Mouse (Mus musculus): ENCODE measurements around the gene Gm28047. TPM values are rescaled to one million over a fixed set of nuclear protein-coding genes. Genes with fewer than 3 reads are reported as not detected.
A peak's percentile ranks its signal among the peaks of the same experiment; 100 is the strongest.

The Gm28047 gene
- polyA plus RNA-seq, 1 experiment from 2014 or later: 0.08 TPM

DNA sequence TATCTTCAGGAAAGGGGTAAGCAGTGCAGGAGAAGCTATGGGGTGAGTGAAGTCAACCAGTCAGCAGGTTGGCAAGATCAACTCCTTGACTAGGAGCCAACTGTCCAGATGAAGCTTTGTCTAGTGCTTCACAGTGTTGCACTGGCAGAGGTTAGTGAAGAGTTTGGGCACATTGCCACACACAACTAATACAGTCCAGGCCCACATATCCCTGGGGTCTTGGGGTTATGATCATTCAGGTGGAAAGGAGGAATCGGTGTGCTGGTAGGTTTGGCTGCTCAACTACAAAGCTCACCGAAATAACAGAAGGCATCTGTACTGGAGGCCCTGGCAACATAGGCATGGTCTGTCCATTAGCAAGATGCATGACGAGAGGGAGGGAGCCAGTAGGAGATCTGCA, 77.4 kb downstream of the Gm28047 start:
- no peaks in the 10 kb centered on the region; the same call in 1 of the 2 replicates for H3K36me3 ChIP-seq (ENCODE audit: control insufficient read depth, insufficient read depth, low read length)
- H3K4me2 ChIP-seq: no peak overlapping the region
- H3K27ac ChIP-seq (ENCODE audit: low read depth, low read length): no peak overlapping the region
- no peaks in the 10 kb centered on the region for H3K27me3 ChIP-seq (ENCODE audit: control insufficient read depth, insufficient read depth, low read length)
- DNase-seq (ENCODE audit: low spot score, missing footprints) (no peak), ATAC-seq (ENCODE audit: low FRiP score) (no peak)
- no peaks in the 10 kb centered on the region for H3K4me1 ChIP-seq (ENCODE audit: control insufficient read depth, insufficient read depth, low read length)
- H3K9me3 ChIP-seq (ENCODE audit: control insufficient read depth, low read length): no peaks in the 10 kb centered on the region
- 96% methylated on average over 3 of the region's 3 CpGs for WGBS
- no peak overlapping the region for H3K9ac ChIP-seq (ENCODE audit: low read length)
- no peak overlapping the region for H3K4me3 ChIP-seq (ENCODE audit: low read depth, low read length)

GRCm38 (mm10) chr15:102546677-102547427, 78.0 kb downstream of the Gm28047 start:
- no peak for ATAC-seq (ENCODE audit: low FRiP score)
- no peaks in the 10 kb centered on the region for H3K9me3 ChIP-seq (ENCODE audit: control insufficient read depth, low read length)
- H3K27me3 ChIP-seq (ENCODE audit: control insufficient read depth, insufficient read depth, low read length): no peaks in the 10 kb centered on the region
- no peak overlapping the region for H3K4me3 ChIP-seq (ENCODE audit: low read depth, low read length)
- 93% methylated on average over 3 of the region's 3 CpGs for WGBS
- peak; percentile 51 for DNase-seq (ENCODE audit: low spot score, missing footprints)
- no peak overlapping the region for H3K4me2 ChIP-seq
- H3K4me1 ChIP-seq (ENCODE audit: control insufficient read depth, insufficient read depth, low read length): no peaks in the 10 kb centered on the region
- no peak overlapping the region for H3K27ac ChIP-seq (ENCODE audit: low read depth, low read length)
- no peaks in the 10 kb centered on the region; the same call in 1 of the 2 replicates for H3K36me3 ChIP-seq (ENCODE audit: control insufficient read depth, insufficient read depth, low read length)
- no peak overlapping the region for H3K9ac ChIP-seq (ENCODE audit: low read length)

- ATAC-seq (ENCODE audit: low FRiP score): no peak
- 87% methylated on average over 3 of the region's 3 CpGs for WGBS
- H3K36me3 ChIP-seq (ENCODE audit: control insufficient read depth, insufficient read depth, low read length): no peaks in the 10 kb centered on the region; the same call in 1 of the 2 replicates
Observed at GRCm38 (mm10) chr15:102546246-102546645, 78.6 kb downstream of the Gm28047 start.

DNA sequence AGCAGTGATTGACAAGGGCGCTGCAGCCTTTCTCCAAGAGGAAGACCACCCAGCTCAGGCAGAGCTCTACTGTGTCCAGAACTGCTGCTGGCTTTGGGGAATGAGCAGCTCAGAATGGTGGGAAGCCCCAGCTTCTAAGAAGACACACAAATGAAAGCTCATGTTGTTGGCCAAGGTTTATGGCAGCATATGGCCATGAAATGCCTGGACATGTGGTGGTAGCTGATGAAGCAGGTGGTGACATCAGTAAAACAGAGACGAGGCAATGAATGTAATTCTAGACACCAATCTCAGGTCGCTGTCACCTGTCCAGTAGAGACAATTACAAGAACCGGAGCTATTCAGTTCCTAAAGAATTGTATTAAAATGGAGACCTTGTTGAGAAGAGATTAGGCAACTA, 80.1 kb downstream of the Gm28047 start:
- H3K27me3 ChIP-seq (ENCODE audit: control insufficient read depth, insufficient read depth, low read length): no peaks in the 10 kb centered on the region
- no peak overlapping the region for H3K27ac ChIP-seq (ENCODE audit: low read depth, low read length)
- ATAC-seq (ENCODE audit: low FRiP score) (no peak), DNase-seq (ENCODE audit: low spot score, missing footprints) (peak; percentile 12)
- H3K36me3 ChIP-seq (ENCODE audit: control insufficient read depth, insufficient read depth, low read length): peaks cover 5% of the 10 kb centered on the region; the same call in 1 of the 2 replicates
- no peak overlapping the region for H3K4me3 ChIP-seq (ENCODE audit: low read depth, low read length)
- no peaks in the 10 kb centered on the region for H3K9me3 ChIP-seq (ENCODE audit: control insufficient read depth, low read length)
- WGBS: 89% methylated on average over 4 of the region's 4 CpGs
- H3K9ac ChIP-seq (ENCODE audit: low read length): no peak overlapping the region
- H3K4me1 ChIP-seq (ENCODE audit: control insufficient read depth, insufficient read depth, low read length): no peaks in the 10 kb centered on the region
- no peak overlapping the region for H3K4me2 ChIP-seq

More at GRCm38 (mm10) chr15:102546246-102546645, 78.6 kb downstream of the Gm28047 start:
- Histone ChIP-seq H3K27ac (ENCODE audit: low read depth, low read length) (no peak overlapping the region), H3K4me1 (ENCODE audit: control insufficient read depth, insufficient read depth, low read length) (no peaks in the 10 kb centered on the region), H3K9ac (ENCODE audit: low read length) (no peak overlapping the region), H3K9me3 (ENCODE audit: control insufficient read depth, low read length) (no peaks in the 10 kb centered on the region), H3K4me3 (ENCODE audit: low read depth, low read length) (no peak overlapping the region), H3K4me2 (no peak overlapping the region), H3K27me3 (ENCODE audit: control insufficient read depth, insufficient read depth, low read length) (no peaks in the 10 kb centered on the region)
- DNase-seq (ENCODE audit: low spot score, missing footprints): peak; percentile 64

DNA sequence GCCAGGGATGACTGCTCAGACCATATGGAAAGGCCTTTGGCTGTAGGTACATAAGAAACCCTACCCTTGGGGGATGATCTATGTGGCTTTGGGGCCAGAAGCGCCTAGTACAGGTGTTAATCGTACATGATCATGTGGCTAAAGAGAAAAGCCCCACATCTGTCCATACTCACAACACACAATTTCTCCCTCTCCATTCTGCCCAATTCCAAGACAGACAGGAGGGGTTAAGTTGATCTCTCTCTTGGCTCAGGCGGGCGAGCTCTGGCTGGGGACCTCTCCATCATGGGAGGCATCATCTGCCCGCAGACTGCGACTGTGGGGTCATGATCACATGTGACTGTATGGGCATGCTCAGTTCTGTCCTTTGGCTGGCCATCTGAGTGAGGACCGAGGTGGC, 90.9 kb downstream of the Gm28047 start:
- WGBS: 95% methylated on average over 7 of the region's 7 CpGs
- Histone ChIP-seq H3K27ac (ENCODE audit: low read depth, low read length) (no peak overlapping the region), H3K4me1 (ENCODE audit: control insufficient read depth, insufficient read depth, low read length) (no peaks in the 10 kb centered on the region), H3K9me3 (ENCODE audit: control insufficient read depth, low read length) (no peaks in the 10 kb centered on the region), H3K4me2 (no peak overlapping the region), H3K27me3 (ENCODE audit: control insufficient read depth, insufficient read depth, low read length) (no peaks in the 10 kb centered on the region), H3K9ac (ENCODE audit: low read length) (no peak overlapping the region), H3K4me3 (ENCODE audit: low read depth, low read length) (no peak overlapping the region), H3K36me3 (ENCODE audit: control insufficient read depth, insufficient read depth, low read length) (peaks cover under 1% of the 10 kb centered on the region; the same call in 1 of the 2 replicates)
- DNase-seq (ENCODE audit: low spot score, missing footprints) (peak; percentile 54), ATAC-seq (ENCODE audit: low FRiP score) (no peak)

- ATAC-seq (ENCODE audit: low FRiP score): no peak
Observed at GRCm38 (mm10) chr15:102532106-102532900, 92.6 kb downstream of the Gm28047 start.

GRCm38 (mm10) chr15:102531586-102531985, 93.3 kb downstream of the Gm28047 start:
- Histone ChIP-seq H3K27ac (ENCODE audit: low read depth, low read length) (no peak overlapping the region), H3K9me3 (ENCODE audit: control insufficient read depth, low read length) (no peaks in the 10 kb centered on the region), H3K4me2 (no peak overlapping the region), H3K4me1 (ENCODE audit: control insufficient read depth, insufficient read depth, low read length) (no peaks in the 10 kb centered on the region), H3K9ac (ENCODE audit: low read length) (no peak overlapping the region), H3K4me3 (ENCODE audit: low read depth, low read length) (no peak overlapping the region), H3K36me3 (ENCODE audit: control insufficient read depth, insufficient read depth, low read length) (peaks cover 3% of the 10 kb centered on the region; the same call in 1 of the 2 replicates), H3K27me3 (ENCODE audit: control insufficient read depth, insufficient read depth, low read length) (no peaks in the 10 kb centered on the region)
- peak; percentile 53 for DNase-seq (ENCODE audit: low spot score, missing footprints)
- no peak for ATAC-seq (ENCODE audit: low FRiP score)
- 83% methylated on average over 4 of the region's 4 CpGs for WGBS

More at GRCm38 (mm10) chr15:102532106-102532900, 92.6 kb downstream of the Gm28047 start:
- no peak overlapping the region for H3K27ac ChIP-seq (ENCODE audit: low read depth, low read length)
- no peaks in the 10 kb centered on the region for H3K9me3 ChIP-seq (ENCODE audit: control insufficient read depth, low read length)
- 91% methylated on average over 3 of the region's 3 CpGs for WGBS
- no peaks in the 10 kb centered on the region for H3K4me1 ChIP-seq (ENCODE audit: control insufficient read depth, insufficient read depth, low read length)
- peak; percentile 17 for DNase-seq (ENCODE audit: low spot score, missing footprints)
- no peak overlapping the region for H3K4me3 ChIP-seq (ENCODE audit: low read depth, low read length)
- H3K36me3 ChIP-seq (ENCODE audit: control insufficient read depth, insufficient read depth, low read length): peaks cover 3% of the 10 kb centered on the region; the same call in 1 of the 2 replicates
- H3K9ac ChIP-seq (ENCODE audit: low read length): no peak overlapping the region
- H3K4me2 ChIP-seq: no peak overlapping the region
- no peaks in the 10 kb centered on the region for H3K27me3 ChIP-seq (ENCODE audit: control insufficient read depth, insufficient read depth, low read length)

DNA sequence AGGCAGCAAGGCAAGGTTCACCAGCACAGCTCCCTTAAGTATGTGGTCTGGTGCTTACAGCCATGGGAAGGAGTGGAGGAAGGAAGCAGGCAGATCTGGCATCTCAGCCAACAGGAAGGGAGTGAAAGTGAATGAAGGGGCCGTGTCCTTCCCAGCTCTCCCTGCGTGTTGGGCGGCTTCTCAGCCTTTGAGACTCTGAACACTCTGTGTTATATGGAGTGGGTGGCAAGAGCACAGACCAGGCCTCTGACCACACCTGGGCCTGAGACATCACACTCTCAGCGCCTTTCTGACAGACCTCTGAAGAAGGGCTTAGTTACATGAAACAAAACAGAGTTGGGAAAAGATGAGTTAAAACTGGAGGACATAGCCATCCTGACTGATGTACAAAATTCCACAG, 94.3 kb downstream of the Gm28047 start:
- peak; percentile 66 for DNase-seq (ENCODE audit: low spot score, missing footprints)
- Histone ChIP-seq H3K27ac (ENCODE audit: low read depth, low read length) (no peak overlapping the region), H3K9me3 (ENCODE audit: control insufficient read depth, low read length) (no peaks in the 10 kb centered on the region), H3K9ac (ENCODE audit: low read length) (no peak overlapping the region), H3K27me3 (ENCODE audit: control insufficient read depth, insufficient read depth, low read length) (no peaks in the 10 kb centered on the region), H3K4me3 (ENCODE audit: low read depth, low read length) (no peak overlapping the region), H3K36me3 (ENCODE audit: control insufficient read depth, insufficient read depth, low read length) (peaks cover 3% of the 10 kb centered on the region; the same call in 1 of the 2 replicates), H3K4me2 (no peak overlapping the region), H3K4me1 (ENCODE audit: control insufficient read depth, insufficient read depth, low read length) (no peaks in the 10 kb centered on the region)
- ATAC-seq (ENCODE audit: low FRiP score): no peak
- whole genome bisulfite sequencing: 87% methylated on average over 4 of the region's 4 CpGs

DNA sequence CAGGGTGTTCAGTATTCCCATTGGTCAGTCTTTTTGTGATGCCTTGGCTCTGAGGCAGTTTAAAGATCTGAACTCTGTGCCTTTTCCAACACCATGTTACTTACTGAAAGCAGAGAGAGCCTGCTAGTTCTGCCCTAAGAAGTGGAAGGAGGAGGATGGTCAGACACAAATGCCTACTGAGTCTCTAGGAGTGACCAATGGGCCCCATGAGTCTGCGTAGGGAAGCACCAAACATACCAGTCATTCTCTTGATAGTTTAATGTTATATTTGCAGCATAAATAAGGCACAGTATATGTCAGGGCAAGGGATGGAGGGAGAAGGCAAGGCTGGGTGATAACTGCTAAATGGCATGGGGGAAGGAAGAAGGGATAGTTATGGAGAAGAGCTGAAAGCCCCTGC, 96.5 kb downstream of the Gm28047 start:
- Histone ChIP-seq H3K36me3 (ENCODE audit: control insufficient read depth, insufficient read depth, low read length) (peaks cover 3% of the 10 kb centered on the region; the same call in 1 of the 2 replicates), H3K27ac (ENCODE audit: low read depth, low read length) (no peak overlapping the region), H3K27me3 (ENCODE audit: control insufficient read depth, insufficient read depth, low read length) (no peaks in the 10 kb centered on the region), H3K4me1 (ENCODE audit: control insufficient read depth, insufficient read depth, low read length) (no peaks in the 10 kb centered on the region), H3K9ac (ENCODE audit: low read length) (no peak overlapping the region), H3K9me3 (ENCODE audit: control insufficient read depth, low read length) (no peaks in the 10 kb centered on the region), H3K4me3 (ENCODE audit: low read depth, low read length) (no peak overlapping the region), H3K4me2 (no peak overlapping the region)
- ATAC-seq (ENCODE audit: low FRiP score) (no peak), DNase-seq (ENCODE audit: low spot score, missing footprints) (peak; percentile 66)
- 95% methylated on average over 1 of the region's 1 CpGs for WGBS

Data from midbrain, embryonic 11.5 days (tissue).